Mouse (Mus musculus) bone marrow macrophage, adult 2 months (primary cell): ENCODE data around the gene Plppr5.

Experiments used
- CTCF ChIP-seq: IDR thresholded peaks from 2 replicates; pipeline ENCODE4 v1.5.1; 2012; ENCODE audit warnings: low read depth, mild to moderate bottlenecking, low read length, moderate library complexity
- POLR2A ChIP-seq: IDR thresholded peaks from 2 replicates; pipeline ENCODE4 v1.6.1; 2012; ENCODE audit warnings: mild to moderate bottlenecking, low read depth, low read length, borderline replicate concordance

DNA sequence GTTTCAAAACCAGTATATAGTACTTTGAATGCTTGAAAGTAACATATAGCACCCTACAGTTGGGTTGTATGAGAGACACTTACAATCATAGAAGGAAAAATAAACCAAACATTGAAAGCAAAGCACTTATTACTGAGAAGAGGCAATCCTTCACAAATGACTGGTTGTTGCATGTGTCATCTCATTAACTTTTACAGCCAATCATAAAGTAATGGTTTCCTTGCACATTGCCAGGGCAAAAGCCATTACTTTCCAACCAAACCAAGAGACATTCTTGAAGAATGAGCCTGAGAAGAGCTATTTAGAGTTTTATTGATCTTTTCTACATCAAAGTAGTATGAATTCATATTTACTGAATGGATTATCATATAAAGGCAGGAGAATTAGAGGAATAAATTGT, 148.8 kb downstream of the Plppr5 start:
- TF ChIP-seq POLR2A (no peak), CTCF (no peak)
